Mouse (Mus musculus) urinary bladder, postnatal 10 days (tissue): Measurements from ENCODE around the gene Zfp791.
"Not testable (repeated sequence)": the region's sequence is repeated elsewhere in the genome, so short reads cannot be mapped to it uniquely, and the experiment has no call there.

Experiments used
- DNase-seq: peaks from one replicate; pipeline ENCODE4 v3.0.0; 2022; ENCODE audit warnings: low spot score

Zfp791 gene

GRCm38 (mm10) chr8:85082169-85082568 is 40.7 kb downstream of the Zfp791 start:
- not testable (repeated sequence) for DNase-seq

DNA sequence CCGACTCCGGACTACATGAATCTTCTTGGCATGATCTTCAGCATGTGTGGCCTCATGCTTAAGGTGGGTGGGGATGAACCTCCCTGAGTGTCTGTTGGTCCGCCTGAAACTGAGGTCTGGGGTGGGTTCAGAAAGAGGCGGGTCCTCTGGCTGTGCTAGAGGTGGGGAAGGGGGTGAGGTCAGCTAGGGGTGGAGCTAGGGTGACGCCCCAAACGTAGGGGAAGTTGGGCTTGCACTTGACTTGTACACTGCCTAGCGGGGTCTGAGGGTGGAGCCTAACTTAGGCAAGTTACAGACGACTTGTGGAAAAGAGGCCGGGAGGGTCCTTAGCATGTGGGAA is 41.7 kb downstream of the Zfp791 start, which contains the start of gene Wdr83:
Gene Wdr83, minus strand, starts transcription at position 91 of the 340 bp plus-strand sequence.
- no peak for DNase-seq

DNA sequence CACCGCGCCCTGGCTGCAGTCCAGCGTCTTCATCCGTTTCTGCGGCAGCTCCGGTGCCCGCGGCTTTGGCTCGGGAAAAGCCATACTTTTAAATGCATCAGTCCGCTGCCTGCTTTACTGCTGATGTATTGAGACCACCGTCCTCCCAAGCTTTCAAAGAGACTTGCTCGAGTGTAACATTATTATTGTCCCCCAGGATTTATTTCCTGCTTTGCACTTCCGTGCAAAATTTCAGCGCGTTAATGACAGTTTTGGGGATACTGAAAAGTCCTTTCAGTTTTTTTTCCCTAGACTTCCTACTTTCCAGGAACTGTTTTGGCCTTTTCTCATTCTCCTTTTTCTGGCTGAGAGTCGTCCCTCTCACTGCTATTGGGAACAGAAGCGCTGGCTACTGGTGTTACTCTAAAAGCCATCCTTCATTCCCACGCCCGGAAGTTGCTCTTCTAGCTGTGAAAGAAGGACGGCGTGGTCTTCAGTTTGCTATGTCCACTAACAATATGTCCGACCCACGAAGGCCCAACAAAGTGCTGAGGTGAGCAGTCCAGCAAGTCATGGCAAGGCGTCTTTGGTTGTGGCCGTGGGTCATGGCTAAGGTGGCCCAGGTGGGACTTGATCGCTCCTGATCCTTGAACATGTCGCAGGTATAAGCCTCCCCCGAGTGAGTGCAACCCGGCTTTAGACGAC is 42.2 kb downstream of the Zfp791 start, which contains the start of gene Wdr83os:
Gene Wdr83os, plus strand, starts transcription at position 209 of the 684 bp plus-strand sequence.
- DNase-seq: no peak

- DNase-seq: no peak
These were observed 42.7 kb downstream of the Zfp791 start for GRCm38 (mm10) chr8:85080214-85080531.

DNA sequence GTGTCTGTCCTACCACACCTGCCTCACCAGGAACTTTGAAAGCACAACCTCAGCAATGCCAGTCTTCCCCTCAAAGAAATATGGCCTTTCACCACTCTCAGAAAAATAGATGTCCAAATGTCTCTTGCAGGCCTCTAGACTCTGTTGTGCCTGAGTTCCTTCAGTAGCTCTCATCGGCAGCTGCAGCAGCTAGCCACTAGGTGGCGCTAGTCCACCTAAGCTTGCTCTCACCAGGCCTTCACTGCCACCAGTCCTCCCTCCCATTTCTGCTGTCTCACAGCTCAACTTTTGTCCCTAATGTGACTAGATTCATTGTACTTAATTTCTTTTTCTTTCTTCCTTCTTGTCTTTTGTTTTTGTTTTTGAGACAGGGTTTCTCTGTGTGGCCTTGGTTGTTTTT is 45.9 kb downstream of the Zfp791 start:
- DNase-seq: no peak

DNA sequence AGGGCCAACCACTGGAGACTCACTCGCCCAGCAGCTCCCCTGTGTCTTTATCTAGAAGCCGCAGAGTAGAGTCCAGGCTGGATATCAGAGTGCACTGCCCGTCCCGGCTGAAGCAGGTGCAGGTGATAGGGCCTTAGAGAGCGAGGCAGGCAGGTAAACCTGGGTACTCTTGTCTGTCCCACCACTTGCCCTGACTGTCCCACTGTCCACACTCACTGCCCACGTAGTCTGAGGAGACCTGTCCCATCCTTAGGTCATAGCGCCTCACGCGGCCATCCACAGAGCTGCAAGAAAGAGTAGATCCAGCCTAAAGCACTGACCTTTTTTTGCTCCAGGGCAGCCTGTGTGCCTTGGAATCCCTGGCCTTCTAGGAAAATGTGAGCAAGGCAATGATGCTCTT is 46.9 kb downstream of the Zfp791 start:
- DNase-seq: no peak

GRCm38 (mm10) chr8:85074617-85075016 is 48.3 kb downstream of the Zfp791 start:
- no peak for DNase-seq

DNA sequence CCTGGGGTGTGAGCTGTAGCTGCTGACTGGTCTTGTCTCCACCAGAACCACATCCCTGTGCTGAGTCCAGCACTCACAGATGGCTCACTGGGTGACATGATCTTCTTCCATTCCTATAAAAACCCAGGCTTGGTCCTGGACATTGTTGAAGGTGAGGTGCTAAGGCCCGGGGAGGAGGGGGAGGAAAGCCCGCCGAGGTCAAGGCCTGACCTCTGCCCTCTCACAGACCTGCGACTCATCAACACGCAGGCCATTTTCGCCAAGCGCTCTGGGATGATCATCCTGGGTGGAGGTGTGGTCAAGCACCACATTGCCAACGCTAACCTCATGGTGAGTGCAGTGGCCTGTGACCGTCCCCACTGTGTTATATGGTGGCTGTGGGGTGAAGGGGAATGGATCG is 48.7 kb downstream of the Zfp791 start:
- no peak for DNase-seq

- no peak for DNase-seq
These were observed 49.8 kb downstream of the Zfp791 start for GRCm38 (mm10) chr8:85073041-85073612.

DNA sequence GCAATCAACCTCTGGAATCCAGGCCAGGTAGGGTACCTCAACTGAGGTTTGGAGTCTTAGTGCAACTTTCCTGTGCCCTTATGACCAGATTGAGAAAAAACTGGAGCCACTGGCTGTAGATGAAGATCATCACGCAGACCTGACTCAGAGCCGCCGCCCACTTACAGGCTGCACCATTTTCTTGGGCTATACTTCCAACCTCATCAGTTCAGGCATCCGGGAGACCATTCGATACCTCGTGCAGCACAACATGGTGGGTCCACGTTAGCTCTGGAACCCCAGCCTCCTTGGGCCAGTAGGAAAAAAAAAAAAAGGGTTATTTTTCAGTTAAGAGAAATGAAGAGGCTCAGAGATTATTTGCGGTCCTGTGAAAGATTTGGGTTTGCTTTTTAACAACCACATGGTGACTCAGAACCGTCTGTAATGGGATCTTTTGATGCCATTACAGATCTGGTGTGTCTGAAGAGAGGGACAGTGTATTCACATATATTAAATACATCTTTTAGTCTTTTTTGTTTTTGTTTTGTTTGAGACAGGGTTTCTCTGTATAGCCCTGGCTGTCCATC is 50.4 kb downstream of the Zfp791 start:
- no peak for DNase-seq

GRCm38 (mm10) chr8:85071514-85072281 is 51.2 kb downstream of the Zfp791 start, which contains the start of gene Dhps:
Dhps (plus strand) TSS chr8:85071757.
- DNase-seq: peak; percentile 71

DNA sequence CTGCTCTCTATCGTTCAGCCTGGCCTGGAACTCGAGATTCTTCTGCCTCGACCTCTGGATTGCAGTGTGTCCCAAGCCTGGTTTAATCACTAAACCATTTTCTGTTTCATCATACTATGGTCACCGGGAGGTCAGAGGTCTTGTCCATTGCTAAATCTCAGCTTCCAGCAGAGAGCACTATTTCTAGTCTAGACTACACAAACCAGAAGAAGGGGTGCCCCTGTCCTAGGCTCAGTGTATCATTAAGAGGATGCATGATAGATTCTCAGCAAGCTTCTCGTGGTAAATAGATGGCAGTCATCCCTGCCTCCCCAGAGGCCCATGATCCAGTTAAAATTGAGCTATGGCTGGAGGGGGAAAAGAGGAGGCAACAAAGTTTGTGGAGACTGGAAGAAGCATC is 51.9 kb downstream of the Zfp791 start:
- no peak for DNase-seq

- no peak for DNase-seq
These were observed 54.9 kb downstream of the Zfp791 start, which contains the start of gene Gm5741 for GRCm38 (mm10) chr8:85067982-85068381. Gm5741 (minus strand) TSS chr8:85067982.

GRCm38 (mm10) chr8:85067155-85067554 is 55.7 kb downstream of the Zfp791 start:
- DNase-seq: no peak

DNA sequence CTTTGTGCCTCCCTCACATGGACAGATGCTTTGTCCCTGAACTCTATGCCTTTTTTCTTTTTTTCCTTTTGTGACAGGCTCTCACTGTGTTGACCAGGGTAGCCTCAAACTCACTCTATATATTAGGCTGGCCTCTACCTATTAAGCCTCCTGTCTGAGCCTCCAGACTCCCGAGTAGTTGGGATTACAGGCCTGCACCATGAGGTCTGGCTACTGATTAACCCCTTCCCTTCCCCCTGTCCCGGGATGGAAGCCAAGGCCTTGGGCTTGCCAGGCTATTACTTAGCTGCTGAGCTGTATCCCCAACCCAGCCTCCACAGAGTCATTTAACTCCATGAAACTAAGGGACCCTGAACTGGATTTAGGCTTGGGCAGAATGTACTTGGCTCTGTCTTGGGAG is 57.7 kb downstream of the Zfp791 start:
- DNase-seq: no peak

DNA sequence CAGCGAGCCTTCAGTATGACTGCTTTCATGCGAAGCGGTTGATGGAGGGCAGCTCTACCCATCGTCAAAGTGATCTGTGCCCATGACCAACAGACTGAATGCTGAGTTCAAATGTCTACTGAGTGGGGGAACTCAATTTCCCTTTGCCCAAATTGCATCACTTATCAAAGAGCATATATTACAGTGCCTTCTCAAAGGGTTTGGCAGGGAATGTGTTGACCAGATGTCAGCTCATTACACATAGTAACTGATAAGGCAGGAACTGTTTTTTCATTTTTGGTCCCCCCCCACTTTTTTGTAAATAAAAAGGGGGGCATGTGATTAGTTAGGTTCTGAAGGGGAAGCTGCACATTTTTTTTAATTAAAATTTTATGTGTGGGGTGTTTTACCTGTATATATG is 60.3 kb downstream of the Zfp791 start:
- DNase-seq: no peak

DNA sequence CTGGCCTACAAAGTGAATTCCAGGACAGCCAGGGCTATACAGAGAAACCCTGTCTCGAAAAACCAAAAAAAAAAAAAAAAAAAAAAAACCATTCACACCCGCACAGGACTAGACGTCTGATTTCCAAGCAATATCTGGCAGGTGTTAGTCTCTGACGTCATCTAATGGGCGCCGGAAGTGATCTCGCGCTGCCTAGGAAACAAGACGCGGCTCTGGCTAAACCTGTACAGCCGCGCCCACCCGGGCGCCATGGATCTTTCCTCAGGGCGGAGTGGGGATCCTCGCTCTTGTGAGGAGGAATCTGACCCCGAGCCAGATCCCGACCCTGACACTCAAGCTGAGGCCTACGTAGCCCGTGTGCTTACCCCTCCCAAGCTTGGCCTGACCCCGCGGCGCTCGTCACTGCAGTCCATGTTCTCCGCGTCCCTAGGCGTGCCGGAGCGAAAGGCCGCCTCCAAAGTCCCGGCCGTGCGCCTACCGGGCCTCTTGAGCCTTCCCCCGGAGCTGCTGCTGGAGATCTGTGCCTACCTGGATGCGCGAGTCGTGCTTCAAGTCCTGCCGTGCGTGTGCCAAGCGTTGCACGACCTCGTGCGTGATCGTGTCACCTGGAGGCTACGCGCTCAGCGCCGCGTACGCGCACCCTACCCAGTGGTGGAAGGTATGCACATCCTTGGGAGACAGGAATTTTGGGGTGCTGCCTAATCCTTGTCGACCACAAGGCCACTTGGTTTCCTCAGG is 62.8 kb downstream of the Zfp791 start, which contains the start of gene Fbxw9:
Gene Fbxw9, plus strand, starts transcription at position 177 of the 738 bp plus-strand sequence.
- peak; percentile 75 for DNase-seq
